Mouse (Mus musculus) hindbrain, embryonic 10.5 days (tissue): ENCODE results near the gene Stat5b. TPM values are rescaled to one million over a fixed set of nuclear protein-coding genes. Genes with fewer than 3 reads are reported as not detected.
"Not testable (repeated sequence)": the region's sequence is repeated elsewhere in the genome, so short reads cannot be mapped to it uniquely, and the experiment has no call there.

Source experiments
- DNase-seq: peaks from one replicate; pipeline ENCODE4 v3.0.0-alpha.2; 2017; ENCODE audit warnings: low spot score
- H3K27ac ChIP-seq: fragments of 300-500 bp; sonication (generic); 2 replicates; pipeline ENCODE4 v1.5.1; 2016; ENCODE audit warnings: mild to moderate bottlenecking, moderate library complexity
- H3K27me3 ChIP-seq: fragments of 300-500 bp; sonication (generic); 2 replicates; pipeline ENCODE4 v1.6.1; 2016; ENCODE audit warnings: mild to moderate bottlenecking; ENCODE audit not compliant: poor library complexity, insufficient read depth, severe bottlenecking
- H3K36me3 ChIP-seq: fragments of 300-500 bp; sonication (generic); 2 replicates; pipeline ENCODE4 v1.6.1; 2016; ENCODE audit warnings: mild to moderate bottlenecking, moderate library complexity
- H3K4me1 ChIP-seq: fragments of 300-500 bp; sonication (generic); replicated peaks from 2 replicates; pipeline ENCODE4 v1.6.1; 2016; ENCODE audit warnings: mild to moderate bottlenecking
- H3K4me3 ChIP-seq: fragments of 300-500 bp; sonication (generic); 2 replicates; pipeline ENCODE4 v1.5.1; 2016; ENCODE audit warnings: mild to moderate bottlenecking, moderate library complexity
- H3K9me3 ChIP-seq: fragments of 300-500 bp; sonication (generic); 2 replicates; pipeline ENCODE4 v1.6.1; 2016; ENCODE audit warnings: mild to moderate bottlenecking, moderate library complexity
- WGBS: fragments of 180-500 bp; shearing (Covaris S2); methylation state at CpG from one replicate; pipeline ENCODE4 v1.1.7; 2016; 5-methylcytosine and 5-hydroxymethylcytosine counted together
- polyA plus RNA-seq: library from polyadenylated mRNA; unstranded; fragments of >200 nt; fragmentation: Nextera tagmentation; extraction: Ambion mirVana; gene quantifications from 2 replicates; pipeline ENCODE4 v1.2.1, GENCODE M21; 2016

Gene Stat5b
- polyA plus RNA-seq, 1 experiment from 2014 or later = 14.8 TPM

DNA sequence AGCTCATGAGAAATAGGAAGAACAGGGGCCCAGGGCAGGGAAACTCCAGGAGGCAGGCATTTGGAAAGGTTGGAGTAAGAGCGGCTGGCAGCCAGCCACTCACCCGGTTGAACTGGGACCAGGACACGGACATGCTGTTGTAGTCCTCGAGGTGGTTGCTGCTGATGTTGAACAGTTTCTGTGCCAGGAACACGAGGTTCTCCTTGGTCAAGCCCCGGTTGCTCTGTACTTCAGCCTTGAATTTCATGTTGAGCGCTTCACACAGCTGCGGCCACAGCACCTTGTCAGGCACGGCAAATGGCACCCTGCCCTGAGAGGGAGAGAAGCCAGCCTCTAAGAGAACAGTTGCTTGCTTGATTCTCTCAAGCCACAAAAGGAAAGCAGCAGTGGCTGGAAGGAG is 59.9 kb downstream of the Stat5b start:
- not testable (repeated sequence) for H3K27ac ChIP-seq, DNase-seq, H3K27me3 ChIP-seq, H3K9me3 ChIP-seq, H3K4me3 ChIP-seq
- 85% methylated on average over 9 of the region's 9 CpGs for WGBS
- Histone ChIP-seq H3K4me1 (peaks cover 17% of the 10 kb centered on the region), H3K36me3 (peaks cover 22% of the 10 kb centered on the region)

DNA sequence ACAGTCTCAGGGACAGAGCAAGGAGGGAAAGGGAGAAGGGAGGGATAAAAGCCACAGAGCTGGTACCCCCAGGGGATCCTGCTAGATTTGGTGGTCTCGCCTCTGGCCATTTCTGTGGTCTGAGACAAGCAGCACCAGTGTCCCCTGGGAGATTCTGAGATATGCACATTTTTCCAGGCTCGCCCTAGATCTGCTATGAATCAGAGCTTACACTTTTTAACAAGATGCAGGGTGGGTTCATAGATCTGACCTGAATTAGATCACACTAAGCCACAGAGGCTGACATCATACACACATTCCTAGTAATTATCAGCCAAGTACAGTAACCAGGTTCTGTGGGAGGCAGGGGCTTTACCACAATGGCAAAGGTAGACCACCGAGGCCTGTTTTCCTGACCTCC is 60.8 kb downstream of the Stat5b start:
- no peak for DNase-seq
- Histone ChIP-seq H3K4me1 (peaks cover 17% of the 10 kb centered on the region), H3K36me3 (peaks cover 22% of the 10 kb centered on the region), H3K4me3 (no peak overlapping the region), H3K27me3 (no peaks in the 10 kb centered on the region), H3K9me3 (no peaks in the 10 kb centered on the region), H3K27ac (no peak overlapping the region)
- WGBS = 88% methylated on average over 3 of the region's 3 CpGs

GRCm38 (mm10) chr11:100785774-100786173 is 64.8 kb downstream of the Stat5b start:
- H3K4me1 ChIP-seq = peaks cover 21% of the 10 kb centered on the region
- H3K27ac ChIP-seq = no peak overlapping the region
- no peak overlapping the region for H3K4me3 ChIP-seq
- DNase-seq = no peak
- H3K27me3 ChIP-seq = no peaks in the 10 kb centered on the region
- WGBS = 94% methylated on average over 2 of the region's 2 CpGs
- H3K36me3 ChIP-seq = peaks cover 43% of the 10 kb centered on the region
- no peaks in the 10 kb centered on the region for H3K9me3 ChIP-seq

GRCm38 (mm10) chr11:100784286-100784685 is 66.2 kb downstream of the Stat5b start:
- Histone ChIP-seq H3K36me3 (peaks cover 42% of the 10 kb centered on the region), H3K4me1 (peaks cover 17% of the 10 kb centered on the region), H3K4me3 (no peak overlapping the region), H3K27ac (no peak overlapping the region), H3K27me3 (no peaks in the 10 kb centered on the region), H3K9me3 (no peaks in the 10 kb centered on the region)
- DNase-seq = no peak
- WGBS = 87% methylated on average over 8 of the region's 8 CpGs

- peaks cover 33% of the 10 kb centered on the region for H3K36me3 ChIP-seq
- no peaks in the 10 kb centered on the region for H3K27me3 ChIP-seq
- peaks cover 17% of the 10 kb centered on the region for H3K4me1 ChIP-seq
- no peak overlapping the region for H3K27ac ChIP-seq
- WGBS = 86% methylated on average over 13 of the region's 13 CpGs
- no peaks in the 10 kb centered on the region for H3K9me3 ChIP-seq
- no peak for DNase-seq
- no peak overlapping the region for H3K4me3 ChIP-seq
These were observed 68.0 kb downstream of the Stat5b start for GRCm38 (mm10) chr11:100782568-100782967.

GRCm38 (mm10) chr11:100781763-100782475 is 68.6 kb downstream of the Stat5b start:
- DNase-seq = no peak
- no peaks in the 10 kb centered on the region for H3K27me3 ChIP-seq
- 92% methylated on average over 15 of the region's 15 CpGs for WGBS
- no peak overlapping the region for H3K27ac ChIP-seq
- H3K4me3 ChIP-seq = no peak overlapping the region
- H3K4me1 ChIP-seq = peaks cover 12% of the 10 kb centered on the region
- H3K36me3 ChIP-seq = peaks cover 33% of the 10 kb centered on the region
- no peaks in the 10 kb centered on the region for H3K9me3 ChIP-seq

GRCm38 (mm10) chr11:100780247-100780646 is 70.3 kb downstream of the Stat5b start:
- Histone ChIP-seq H3K4me3 (no peak overlapping the region), H3K36me3 (peaks cover 29% of the 10 kb centered on the region), H3K4me1 (peaks cover 4% of the 10 kb centered on the region; the same call in 1 of the 2 replicates), H3K27me3 (no peaks in the 10 kb centered on the region), H3K27ac (no peak overlapping the region), H3K9me3 (no peaks in the 10 kb centered on the region)
- WGBS = 81% methylated on average over 8 of the region's 8 CpGs
- DNase-seq = no peak

- 76% methylated on average over 3 of the region's 3 CpGs for WGBS
- no peaks in the 10 kb centered on the region for H3K27me3 ChIP-seq
- H3K4me1 ChIP-seq = no peaks in the 10 kb centered on the region
- peaks cover 24% of the 10 kb centered on the region for H3K36me3 ChIP-seq
- no peak overlapping the region for H3K27ac ChIP-seq
- H3K9me3 ChIP-seq = no peaks in the 10 kb centered on the region
- H3K4me3 ChIP-seq = no peak overlapping the region
- DNase-seq = no peak
These were observed 72.5 kb downstream of the Stat5b start for GRCm38 (mm10) chr11:100778069-100778468.

- H3K36me3 ChIP-seq = peaks cover 8% of the 10 kb centered on the region; the same call in 1 of the 2 replicates
- no peaks in the 10 kb centered on the region for H3K4me1 ChIP-seq
- no peaks in the 10 kb centered on the region for H3K9me3 ChIP-seq
- no peak overlapping the region for H3K27ac ChIP-seq
- 87% methylated on average over 10 of the region's 10 CpGs for WGBS
- no peak for DNase-seq
- no peaks in the 10 kb centered on the region for H3K27me3 ChIP-seq
- no peak overlapping the region for H3K4me3 ChIP-seq
These were observed 74.6 kb downstream of the Stat5b start for GRCm38 (mm10) chr11:100775921-100776320.

DNA sequence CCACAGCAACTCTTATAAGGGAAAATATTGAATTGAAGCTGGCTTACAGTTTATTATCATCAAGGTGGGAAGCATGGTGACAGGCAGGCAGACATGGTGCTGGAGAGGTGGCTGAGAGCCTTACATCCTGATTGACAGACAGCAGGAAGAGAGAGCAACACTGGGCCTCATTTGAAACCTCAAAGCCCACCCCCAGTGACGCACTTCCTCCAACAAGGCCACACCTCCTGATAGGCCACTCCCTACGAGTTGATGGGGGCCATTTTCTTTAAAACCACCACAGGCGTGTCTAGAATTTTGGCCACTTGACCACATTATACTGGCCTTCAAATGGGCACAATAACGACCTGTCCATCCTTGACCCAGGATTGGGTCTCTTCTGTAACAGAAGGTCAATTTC is 76.3 kb downstream of the Stat5b start:
- Histone ChIP-seq H3K4me1 (peaks cover 12% of the 10 kb centered on the region), H3K36me3 (peaks cover 2% of the 10 kb centered on the region; the same call in 1 of the 2 replicates), H3K27ac (no peak overlapping the region), H3K27me3 (no peaks in the 10 kb centered on the region), H3K9me3 (no peaks in the 10 kb centered on the region), H3K4me3 (no peak overlapping the region)
- 81% methylated on average over 4 of the region's 4 CpGs for WGBS
- DNase-seq = no peak

- Histone ChIP-seq H3K27me3 (no peaks in the 10 kb centered on the region), H3K27ac (peak within 1 kb of the TSS; percentile 56; the same call in 1 of the 2 replicates), H3K4me1 (peaks cover 12% of the 10 kb centered on the region), H3K36me3 (no peaks in the 10 kb centered on the region), H3K9me3 (no peaks in the 10 kb centered on the region), H3K4me3 (peak within 1 kb of the TSS; percentile 59)
- peak; percentile 58 for DNase-seq
- 25% methylated on average over 17 of the region's 17 CpGs for WGBS
These were observed 79.7 kb downstream of the Stat5b start, which contains the start of gene Ghdc for GRCm38 (mm10) chr11:100770646-100771408. TSS of gene Ghdc (minus strand) at chr11:100770957.

DNA sequence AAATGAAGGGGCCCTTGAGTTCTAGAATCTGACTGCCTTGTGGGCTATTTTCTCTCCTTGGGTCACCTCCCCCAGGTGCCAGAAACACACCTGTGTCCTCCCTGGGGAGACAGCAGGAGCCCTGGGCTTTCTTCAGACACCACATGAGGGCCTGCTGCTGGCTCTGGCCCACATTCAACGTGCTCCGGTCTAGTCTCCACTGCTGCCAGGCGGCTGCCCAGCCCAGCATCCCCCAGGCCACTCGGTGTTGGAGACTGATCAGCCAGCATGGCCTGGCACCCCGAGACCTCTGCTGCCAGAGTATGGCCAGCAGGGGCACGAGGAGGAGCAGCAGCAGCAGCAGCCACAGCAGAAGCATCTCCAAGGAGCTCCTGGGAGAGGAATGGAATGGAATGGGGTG is 80.5 kb downstream of the Stat5b start:
- DNase-seq = peak; percentile 12
- Histone ChIP-seq H3K27me3 (no peaks in the 10 kb centered on the region), H3K4me3 (peak overlapping the region; percentile 59), H3K9me3 (no peaks in the 10 kb centered on the region), H3K4me1 (peaks cover 12% of the 10 kb centered on the region), H3K27ac (peak overlapping the region; percentile 56; the same call in 1 of the 2 replicates), H3K36me3 (no peaks in the 10 kb centered on the region)
- WGBS = 51% methylated on average over 6 of the region's 6 CpGs

GRCm38 (mm10) chr11:100767871-100768270 is 82.7 kb downstream of the Stat5b start:
- WGBS = 90% methylated on average over 5 of the region's 5 CpGs
- DNase-seq = no peak

More at GRCm38 (mm10) chr11:100767871-100768270, 82.7 kb downstream of the Stat5b start:
- Histone ChIP-seq H3K36me3 (no peaks in the 10 kb centered on the region), H3K27me3 (peaks cover 6% of the 10 kb centered on the region), H3K9me3 (no peaks in the 10 kb centered on the region), H3K4me3 (no peak overlapping the region), H3K4me1 (peaks cover 12% of the 10 kb centered on the region), H3K27ac (no peak overlapping the region)
